Mouse (Mus musculus): ENCODE measurements at regions not wholly inside any gene's neighbourhood (a gene's known extent, or its start where the extent isn't known, plus 50 kb on each side); places are given as distances from the start of the nearest gene placed in this dataset.
"Not testable (repeated sequence)": the region's sequence is repeated elsewhere in the genome, so short reads cannot be mapped to it uniquely, and the experiment has no call there.

- not testable (repeated sequence) for TF ChIP-seq POLR2A (IDR thresholded peaks at IDR 0.05; ENCODE audit: borderline replicate concordance, extremely low read depth, low read depth, low read length); CTCF (IDR thresholded peaks at IDR 0.05; ENCODE audit: insufficient read depth, low read length)
These were observed 1089.5 kb downstream of the Defb40 start for GRCm38 (mm10) chr8:17888598-17888997.
